Mouse (Mus musculus): ENCODE measurements around the gene 4930505A04Rik. TPM values are rescaled to one million over a fixed set of nuclear protein-coding genes. Genes with fewer than 3 reads are reported as not detected.

4930505A04Rik gene
- polyA plus RNA-seq (2015; fragmentation: Nextera tagmentation; extraction: Ambion mirVana) = 0.40 TPM in 1 of 2 replicates, not detected in the other

GRCm38 (mm10) chr11:30471751-30472593, at the start of gene 4930505A04Rik:
Gene 4930505A04Rik, minus strand, starts transcription at chr11:30471827.
- Histone ChIP-seq H3K4me3 (replicated peaks) (peak within 1 kb of the TSS; percentile 52), H3K9ac (replicated peaks) (peak within 1 kb of the TSS; percentile 60), H3K4me2 (peak within 1 kb of the TSS; percentile 75), H3K27ac (replicated peaks) (peak within 1 kb of the TSS; percentile 82), H3K4me1 (peaks cover 15% of the 10 kb centered on the region), H3K27me3 (replicated peaks) (no peaks in the 10 kb centered on the region), H3K36me3 (no peaks in the 10 kb centered on the region), H3K9me3 (replicated peaks) (no peaks in the 10 kb centered on the region)
- WGBS = 8% methylated on average over 17 of the region's 17 CpGs
- ATAC-seq (ENCODE audit: low FRiP score) = peak; percentile 99

- Histone ChIP-seq H3K36me3 (no peaks in the 10 kb centered on the region), H3K4me1 (no peaks in the 10 kb centered on the region), H3K9me3 (replicated peaks) (no peaks in the 10 kb centered on the region), H3K4me2 (no peak overlapping the region), H3K4me3 (replicated peaks) (no peak overlapping the region), H3K27ac (replicated peaks) (no peak overlapping the region), H3K27me3 (replicated peaks) (no peaks in the 10 kb centered on the region), H3K9ac (replicated peaks) (no peak overlapping the region)
- WGBS = 82% methylated on average over 2 of the region's 2 CpGs
- no peak for ATAC-seq (ENCODE audit: low FRiP score)
Measured at GRCm38 (mm10) chr11:30517133-30517532, 45.5 kb upstream of the 4930505A04Rik start.

GRCm38 (mm10) chr11:30508178-30508577, 36.6 kb upstream of the 4930505A04Rik start:
- H3K27me3 ChIP-seq (replicated peaks) = no peaks in the 10 kb centered on the region
- no peak overlapping the region for H3K9ac ChIP-seq (replicated peaks)
- no peaks in the 10 kb centered on the region for H3K4me1 ChIP-seq
- no peak for ATAC-seq (ENCODE audit: low FRiP score)
- H3K27ac ChIP-seq (replicated peaks) = no peak overlapping the region
- no peak overlapping the region for H3K4me2 ChIP-seq
- H3K36me3 ChIP-seq = no peaks in the 10 kb centered on the region
- 86% methylated on average over 4 of the region's 4 CpGs for WGBS
- no peaks in the 10 kb centered on the region for H3K9me3 ChIP-seq (replicated peaks)
- H3K4me3 ChIP-seq (replicated peaks) = no peak overlapping the region

GRCm38 (mm10) chr11:30498738-30499355, 27.2 kb upstream of the 4930505A04Rik start:
- no peaks in the 10 kb centered on the region for H3K27me3 ChIP-seq (replicated peaks)
- no peak for ATAC-seq (ENCODE audit: low FRiP score)
- H3K27ac ChIP-seq (replicated peaks) = no peak overlapping the region
- 88% methylated on average over 3 of the region's 3 CpGs for WGBS
- H3K9me3 ChIP-seq (replicated peaks) = 0 out of 2 replicates have a peak, but pooled peaks cover 4% of the 10 kb centered on the region
- H3K4me2 ChIP-seq = no peak overlapping the region
- H3K36me3 ChIP-seq = no peaks in the 10 kb centered on the region
- no peaks in the 10 kb centered on the region for H3K4me1 ChIP-seq
- no peak overlapping the region for H3K9ac ChIP-seq (replicated peaks)
- H3K4me3 ChIP-seq (replicated peaks) = no peak overlapping the region

- no peaks in the 10 kb centered on the region for H3K27me3 ChIP-seq (replicated peaks)
- ATAC-seq (ENCODE audit: low FRiP score) = no peak
- H3K4me1 ChIP-seq = no peaks in the 10 kb centered on the region
- H3K4me2 ChIP-seq = no peak overlapping the region
- no peaks in the 10 kb centered on the region for H3K36me3 ChIP-seq
- H3K27ac ChIP-seq (replicated peaks) = no peak overlapping the region
- no peak overlapping the region for H3K9ac ChIP-seq (replicated peaks)
- 0 out of 2 replicates have a peak, but pooled peaks cover 4% of the 10 kb centered on the region for H3K9me3 ChIP-seq (replicated peaks)
- H3K4me3 ChIP-seq (replicated peaks) = no peak overlapping the region
- 59% methylated on average over 2 of the region's 2 CpGs for WGBS
Measured at GRCm38 (mm10) chr11:30497151-30497550, 25.5 kb upstream of the 4930505A04Rik start.

- H3K27me3 ChIP-seq (replicated peaks) = no peaks in the 10 kb centered on the region
- no peak overlapping the region for H3K4me3 ChIP-seq (replicated peaks)
- no peaks in the 10 kb centered on the region for H3K4me1 ChIP-seq
- H3K36me3 ChIP-seq = no peaks in the 10 kb centered on the region
- ATAC-seq (ENCODE audit: low FRiP score) = no peak
- H3K9me3 ChIP-seq (replicated peaks) = 0 out of 2 replicates have a peak, but pooled peaks cover 4% of the 10 kb centered on the region
- no peak overlapping the region for H3K27ac ChIP-seq (replicated peaks)
- no peak overlapping the region for H3K4me2 ChIP-seq
- H3K9ac ChIP-seq (replicated peaks) = no peak overlapping the region
Measured at GRCm38 (mm10) chr11:30491515-30492260, 20.1 kb upstream of the 4930505A04Rik start.

- WGBS = 77% methylated on average over 10 of the region's 10 CpGs
- H3K4me1 ChIP-seq = no peaks in the 10 kb centered on the region
Measured at GRCm38 (mm10) chr11:30488183-30488582, 16.6 kb upstream of the 4930505A04Rik start.

GRCm38 (mm10) chr11:30483286-30483685, 11.7 kb upstream of the 4930505A04Rik start:
- H3K36me3 ChIP-seq = no peaks in the 10 kb centered on the region

More at GRCm38 (mm10) chr11:30488183-30488582, 16.6 kb upstream of the 4930505A04Rik start:
- Histone ChIP-seq H3K27ac (replicated peaks) (no peak overlapping the region), H3K4me2 (no peak overlapping the region), H3K9ac (replicated peaks) (no peak overlapping the region), H3K9me3 (replicated peaks) (no peaks in the 10 kb centered on the region), H3K27me3 (replicated peaks) (no peaks in the 10 kb centered on the region), H3K36me3 (no peaks in the 10 kb centered on the region), H3K4me3 (replicated peaks) (no peak overlapping the region)
- no peak for ATAC-seq (ENCODE audit: low FRiP score)

GRCm38 (mm10) chr11:30471187-30471586, 440 bp downstream of the 4930505A04Rik start:
- H3K4me2 ChIP-seq = peak overlapping the region; percentile 75
- H3K27ac ChIP-seq (replicated peaks) = peak overlapping the region; percentile 82
- 69% methylated on average over 8 of the region's 8 CpGs for WGBS
- peak; percentile 23 for ATAC-seq (ENCODE audit: low FRiP score)
- no peaks in the 10 kb centered on the region for H3K9me3 ChIP-seq (replicated peaks)
- H3K36me3 ChIP-seq = no peaks in the 10 kb centered on the region
- no peaks in the 10 kb centered on the region for H3K27me3 ChIP-seq (replicated peaks)
- peak overlapping the region; percentile 52; the same call in 1 of the 2 replicates for H3K4me3 ChIP-seq (replicated peaks)
- H3K9ac ChIP-seq (replicated peaks) = peak overlapping the region; percentile 33; the same call in 1 of the 2 replicates
- peaks cover 15% of the 10 kb centered on the region for H3K4me1 ChIP-seq

More at GRCm38 (mm10) chr11:30483286-30483685, 11.7 kb upstream of the 4930505A04Rik start:
- Histone ChIP-seq H3K27ac (replicated peaks) (no peak overlapping the region), H3K9ac (replicated peaks) (no peak overlapping the region), H3K27me3 (replicated peaks) (no peaks in the 10 kb centered on the region), H3K9me3 (replicated peaks) (no peaks in the 10 kb centered on the region), H3K4me3 (replicated peaks) (no peak overlapping the region), H3K4me1 (no peaks in the 10 kb centered on the region), H3K4me2 (no peak overlapping the region)
- no peak for ATAC-seq (ENCODE audit: low FRiP score)
- 82% methylated on average over 4 of the region's 4 CpGs for WGBS

GRCm38 (mm10) chr11:30454331-30454730, 17.3 kb downstream of the 4930505A04Rik start:
- Histone ChIP-seq H3K9me3 (replicated peaks) (no peaks in the 10 kb centered on the region), H3K27ac (replicated peaks) (no peak overlapping the region), H3K36me3 (no peaks in the 10 kb centered on the region), H3K4me1 (no peaks in the 10 kb centered on the region), H3K4me2 (no peak overlapping the region), H3K9ac (replicated peaks) (no peak overlapping the region), H3K4me3 (replicated peaks) (no peak overlapping the region), H3K27me3 (replicated peaks) (no peaks in the 10 kb centered on the region)
- WGBS = 86% methylated on average over 4 of the region's 4 CpGs
- no peak for ATAC-seq (ENCODE audit: low FRiP score)

GRCm38 (mm10) chr11:30448126-30448525, 23.5 kb downstream of the 4930505A04Rik start:
- WGBS = 99% methylated on average over 2 of the region's 2 CpGs
- H3K4me1 ChIP-seq = no peaks in the 10 kb centered on the region
- no peak for ATAC-seq (ENCODE audit: low FRiP score)

More at GRCm38 (mm10) chr11:30448126-30448525, 23.5 kb downstream of the 4930505A04Rik start:
- Histone ChIP-seq H3K27me3 (replicated peaks) (no peaks in the 10 kb centered on the region), H3K9me3 (replicated peaks) (no peaks in the 10 kb centered on the region), H3K36me3 (no peaks in the 10 kb centered on the region), H3K27ac (replicated peaks) (no peak overlapping the region), H3K9ac (replicated peaks) (no peak overlapping the region), H3K4me3 (replicated peaks) (no peak overlapping the region), H3K4me2 (no peak overlapping the region)
